Mouse (Mus musculus): ENCODE measurements around the gene Zfp961.

Gene Zfp961

GRCm38 (mm10) chr8:72019022-72019421, 68.2 kb downstream of the Zfp961 start:
- peak; percentile 85 for DNase-seq

- peak; percentile 52 for DNase-seq
Observed at GRCm38 (mm10) chr8:72019816-72020215, 69.0 kb downstream of the Zfp961 start.

GRCm38 (mm10) chr8:72024886-72025285, 74.0 kb downstream of the Zfp961 start:
- peak; percentile 88 for DNase-seq

- DNase-seq, result peak; percentile 88
Observed at GRCm38 (mm10) chr8:72032926-72033325, 82.1 kb downstream of the Zfp961 start.

GRCm38 (mm10) chr8:72040918-72041317, 90.1 kb downstream of the Zfp961 start, which contains the start of gene Olfr372:
Gene Olfr372, plus strand, starts transcription at chr8:72041218.
- peak; percentile 19 for DNase-seq

GRCm38 (mm10) chr8:72042493-72042892, 91.7 kb downstream of the Zfp961 start:
- DNase-seq, result peak; percentile 13
